Mouse (Mus musculus): Measurements from ENCODE around the gene Prickle2.

The Prickle2 gene

GRCm38 (mm10) chr6:92374826-92375225 is 331.1 kb downstream of the Prickle2 start:
- DNase-seq (ENCODE audit: low spot score) = no peak

- no peak for DNase-seq (ENCODE audit: low spot score)
Measured at GRCm38 (mm10) chr6:92370896-92371295, 335.1 kb downstream of the Prickle2 start.

GRCm38 (mm10) chr6:92347278-92348028 is 358.5 kb downstream of the Prickle2 start:
- DNase-seq (ENCODE audit: low spot score) = no peak

- no peak for DNase-seq (ENCODE audit: low spot score)
Measured at GRCm38 (mm10) chr6:92346729-92347128, 359.2 kb downstream of the Prickle2 start.

- no peak for DNase-seq (ENCODE audit: low spot score)
Measured at GRCm38 (mm10) chr6:92345151-92345550, 360.8 kb downstream of the Prickle2 start.

GRCm38 (mm10) chr6:92344588-92344987 is 361.4 kb downstream of the Prickle2 start:
- no peak for DNase-seq (ENCODE audit: low spot score)

Measured in ovary, postnatal 10 days (tissue).